Mouse (Mus musculus) intestine, embryonic 16.5 days (tissue): ENCODE data around the gene Map2k1. TPM values are rescaled to one million over a fixed set of nuclear protein-coding genes. Genes with fewer than 3 reads are reported as not detected.
"Not testable (repeated sequence)": the region's sequence is repeated elsewhere in the genome, so short reads cannot be mapped to it uniquely, and the experiment has no call there.

ENCODE experiments used
- ATAC-seq: fragments of 200-750 bp; cut with Nextera tagmentation; 2 replicates; pipeline ENCODE4 v1.8.0; 2017; ENCODE audit warnings: moderate TSS enrichment, moderate library complexity
- H3K27ac ChIP-seq: fragments of 300-500 bp; sonication (generic); 2 replicates; pipeline ENCODE4 v1.5.1; 2014; ENCODE audit warnings: mild to moderate bottlenecking, low read length
- H3K27me3 ChIP-seq: fragments of 300-500 bp; sonication (generic); replicated peaks from 2 replicates; pipeline ENCODE4 v1.6.1; 2014; ENCODE audit warnings: low read length, control low read depth, mixed read lengths; ENCODE audit not compliant: control insufficient read depth, insufficient read depth
- H3K36me3 ChIP-seq: fragments of 300-500 bp; sonication (generic); 2 replicates; pipeline ENCODE4 v1.6.1; 2014; ENCODE audit warnings: low read length, control low read depth; ENCODE audit not compliant: control insufficient read depth, insufficient read depth
- H3K4me1 ChIP-seq: fragments of 300-500 bp; sonication (generic); 2 replicates; pipeline ENCODE4 v1.6.1; 2014; ENCODE audit warnings: low read length, control low read depth, mixed read lengths; ENCODE audit not compliant: control insufficient read depth, insufficient read depth
- H3K4me2 ChIP-seq: fragments of 300-500 bp; sonication (generic); 2 replicates; pipeline ENCODE4 v1.6.1; 2014; ENCODE audit warnings: low read depth, low read length, control low read depth
- H3K4me3 ChIP-seq: fragments of 300-500 bp; sonication (generic); 2 replicates; pipeline ENCODE4 v1.5.1; 2014; ENCODE audit warnings: mild to moderate bottlenecking, low read length
- H3K9ac ChIP-seq: fragments of 300-500 bp; sonication (generic); 2 replicates; pipeline ENCODE4 v1.6.1; 2014; ENCODE audit warnings: low read depth, low read length
- H3K9me3 ChIP-seq: fragments of 300-500 bp; sonication (generic); 2 replicates; pipeline ENCODE4 v1.6.1; 2016; ENCODE audit warnings: low read length, control low read depth; ENCODE audit not compliant: control insufficient read depth
- WGBS: fragments of 180-500 bp; shearing (Covaris S2); extraction: QIAGEN DNeasy Blood & Tissue Kit; methylation state at CpG from one replicate; pipeline ENCODE4 v1.1.7; 2014; 5-methylcytosine and 5-hydroxymethylcytosine counted together
- microRNA-seq: library from miRNA; unstranded; fragments of <30 nt; microRNA quantifications from one replicate; pipeline ENCODE4, GENCODE M21; 2016
- polyA plus RNA-seq: library from polyadenylated mRNA; unstranded; fragments of >200 nt; fragmentation: Nextera tagmentation; extraction: Ambion mirVana; gene quantifications from 2 replicates; pipeline ENCODE4 v1.2.1, GENCODE M21; 2015

The Map2k1 gene
- polyA plus RNA-seq, 1 experiment from 2014 or later = 97.4 TPM

- not testable (repeated sequence) for H3K9ac ChIP-seq, H3K4me2 ChIP-seq, H3K9me3 ChIP-seq, H3K4me3 ChIP-seq, ATAC-seq, H3K27me3 ChIP-seq, H3K27ac ChIP-seq, H3K36me3 ChIP-seq
- 88% methylated on average over 3 of the region's 3 CpGs for WGBS
- peaks cover 12% of the 10 kb centered on the region; the same call in 1 of the 2 replicates for H3K4me1 ChIP-seq
These were observed 83.5 kb downstream of the Map2k1 start for GRCm38 (mm10) chr9:64169967-64170366.

- Histone ChIP-seq H3K27me3 (no peaks in the 10 kb centered on the region), H3K27ac (no peak overlapping the region), H3K4me2 (no peak overlapping the region), H3K4me1 (no peaks in the 10 kb centered on the region), H3K9me3 (no peaks in the 10 kb centered on the region), H3K9ac (no peak overlapping the region), H3K36me3 (peaks cover 4% of the 10 kb centered on the region; the same call in 1 of the 2 replicates), H3K4me3 (no peak overlapping the region)
- 91% methylated on average over 5 of the region's 5 CpGs for WGBS
- ATAC-seq = no peak
These were observed 93.0 kb downstream of the Map2k1 start for GRCm38 (mm10) chr9:64160471-64160870.

GRCm38 (mm10) chr9:64156641-64157040 is 96.8 kb downstream of the Map2k1 start:
- H3K27me3 ChIP-seq = no peaks in the 10 kb centered on the region
- H3K9me3 ChIP-seq = no peaks in the 10 kb centered on the region
- H3K9ac ChIP-seq = no peak overlapping the region
- no peak overlapping the region for H3K4me2 ChIP-seq
- no peak overlapping the region for H3K27ac ChIP-seq
- no peak overlapping the region for H3K4me3 ChIP-seq
- no peaks in the 10 kb centered on the region for H3K4me1 ChIP-seq
- WGBS = 76% methylated on average over 1 of the region's 1 CpGs
- 0 out of 2 replicates have a peak, but pooled peaks cover 8% of the 10 kb centered on the region for H3K36me3 ChIP-seq
- no peak for ATAC-seq

- Histone ChIP-seq H3K4me1 (no peaks in the 10 kb centered on the region), H3K9ac (no peak overlapping the region), H3K36me3 (peaks cover 3% of the 10 kb centered on the region; the same call in 1 of the 2 replicates), H3K27me3 (no peaks in the 10 kb centered on the region), H3K9me3 (no peaks in the 10 kb centered on the region), H3K4me3 (no peak overlapping the region), H3K27ac (no peak overlapping the region), H3K4me2 (no peak overlapping the region)
- no peak for ATAC-seq
- 87% methylated on average over 9 of the region's 9 CpGs for WGBS
These were observed 113.6 kb downstream of the Map2k1 start for GRCm38 (mm10) chr9:64139879-64140278.

GRCm38 (mm10) chr9:64138896-64139295 is 114.5 kb downstream of the Map2k1 start:
- H3K9me3 ChIP-seq, H3K4me2 ChIP-seq, H3K27ac ChIP-seq, H3K36me3 ChIP-seq, ATAC-seq, H3K27me3 ChIP-seq, H3K4me1 ChIP-seq, H3K9ac ChIP-seq, H3K4me3 ChIP-seq: not testable (repeated sequence)
- 4% methylated on average over 6 of the region's 6 CpGs for WGBS

Small RNA genes lying within 50 kb of the gene (microRNA-seq; reads per million reads assigned to microRNA genes)
- not detected for gene Gm24106

Other genes starting within 250 kb of the Map2k1 start
- gene Smad6, start 231.6 kb downstream of the Map2k1 start, polyA plus RNA-seq = 3.9 and 8.1 TPM in 2 replicates
- gene Lctl, start 136.5 kb downstream of the Map2k1 start, polyA plus RNA-seq = 0.15 and 0.40 TPM in 2 replicates
- gene Zwilch, start 80.5 kb downstream of the Map2k1 start, polyA plus RNA-seq = 17.3 and 22.0 TPM in 2 replicates
- 1,062 and 1,181 TPM in 2 replicates for gene Rpl4, start 80.3 kb downstream of the Map2k1 start, polyA plus RNA-seq
- 36.2 and 36.5 TPM in 2 replicates for gene Snapc5, start 74.4 kb downstream of the Map2k1 start, polyA plus RNA-seq
- 1.8 and 2.4 TPM in 2 replicates for gene Uchl4, start 18.4 kb downstream of the Map2k1 start, polyA plus RNA-seq
- 129 and 142 TPM in 2 replicates for gene Tipin, start 27.9 kb upstream of the Map2k1 start, polyA plus RNA-seq
- gene Dis3l, start 87.7 kb upstream of the Map2k1 start, polyA plus RNA-seq = 20.3 and 21.4 TPM in 2 replicates
- 0.71 and 0.76 TPM in 2 replicates for gene Megf11, start 132.0 kb upstream of the Map2k1 start, polyA plus RNA-seq